Mouse (Mus musculus) heart, adult 2 months (tissue): ENCODE data around the gene Vars2. TPM values are rescaled to one million over a fixed set of nuclear protein-coding genes. Genes with fewer than 3 reads are reported as not detected.
A peak's percentile ranks its signal among the peaks of the same experiment; 100 is the strongest.

Source experiments
- DNase-seq, 2 experiments: peaks; one replicate each; pipeline ENCODE4 v3.0.0; 2021
- H3K27ac ChIP-seq: fragments of 200-600 bp; 2 replicates; pipeline ENCODE4 v1.8.1; 2022
- H3K27me3 ChIP-seq: fragments of 200-500 bp; 2 replicates; pipeline ENCODE4 v1.6.1; 2012; ENCODE audit warnings: mild to moderate bottlenecking, low read length, inconsistent platforms, mixed read lengths; ENCODE audit not compliant: control insufficient read depth, insufficient read depth
- H3K36me3 ChIP-seq: fragments of 200-500 bp; 2 replicates; pipeline ENCODE4 v1.6.1; 2012; ENCODE audit warnings: low read length, inconsistent platforms; ENCODE audit not compliant: control insufficient read depth, insufficient read depth
- H3K4me1 ChIP-seq: fragments of 200-500 bp; 2 replicates; pipeline ENCODE4 v1.6.1; 2011; ENCODE audit warnings: low read length; ENCODE audit not compliant: control insufficient read depth, insufficient read depth
- H3K4me3 ChIP-seq: fragments of 200-600 bp; 2 replicates; pipeline ENCODE4 v1.8.1; 2022
- H3K79me2 ChIP-seq: fragments of 200-500 bp; replicated peaks from 2 replicates; pipeline ENCODE4 v1.6.1; 2012; ENCODE audit warnings: mild to moderate bottlenecking, inconsistent platforms, low read length, moderate library complexity, mixed read lengths; ENCODE audit not compliant: control insufficient read depth, insufficient read depth
- H3K9ac ChIP-seq: fragments of 200-500 bp; 2 replicates; pipeline ENCODE4 v1.6.1; 2012; ENCODE audit warnings: low read depth, mild to moderate bottlenecking, control low read depth, inconsistent platforms, low read length, mixed read lengths
- CTCF ChIP-seq: fragments of 200-600 bp; IDR thresholded peaks from 2 replicates; pipeline ENCODE4 v1.8.1; 2022; ENCODE audit warnings: antibody characterized with exemption, mild to moderate bottlenecking, moderate library complexity
- EP300 ChIP-seq: fragments of 200-500 bp; IDR thresholded peaks from 2 replicates; pipeline ENCODE4 v1.6.1; 2011; ENCODE audit warnings: low read depth, low read length, control low read depth; ENCODE audit not compliant: insufficient read depth
- POLR2A ChIP-seq: fragments of 200-500 bp; IDR thresholded peaks from 2 replicates; pipeline ENCODE4 v1.6.1; 2011; ENCODE audit warnings: mild to moderate bottlenecking, low read depth, low read length, control low read depth; ENCODE audit not compliant: insufficient read depth
- WGBS: fragments of 180-500 bp; shearing (Covaris S2); methylation state at CpG from one replicate; pipeline ENCODE4 v1.1.7; 2018; 5-methylcytosine and 5-hydroxymethylcytosine counted together
- intact Hi-C: fragments of 180-260 bp; cut with DNase I; formaldehyde crosslinking; loops from one replicate; pipeline ENCODE4 v1.15.1; 2025
- polyA plus RNA-seq: library from polyadenylated mRNA; depleted of rRNA; stranded (reverse); fragments of >200 nt; gene quantifications from 2 replicates; pipeline ENCODE4 v1.2.3, GENCODE M21; 2012
- total RNA-seq, 2 experiments: library from RNA; stranded (reverse); gene quantifications; 2 replicates each; pipeline ENCODE4 v1.2.3; 2021

Vars2 gene
- total and polyA plus RNA-seq, 3 experiments, result 19.3 to 28.3 (median 26.6) TPM

- H3K27me3 ChIP-seq, result no peaks in the 10 kb centered on the region
- H3K27ac ChIP-seq, result peak within 1 kb of the TSS; percentile 75
- TF ChIP-seq EP300 (peak; percentile 57; the same call in 1 of the 2 replicates), CTCF (no peak; the same call in 1 of the 2 replicates), POLR2A (peak; percentile 76)
- H3K79me2 ChIP-seq, result no peaks in the 10 kb centered on the region
- peak; percentile 76 to 88 for DNase-seq
- H3K36me3 ChIP-seq, result no peaks in the 10 kb centered on the region
- peak within 1 kb of the TSS; percentile 98 for H3K9ac ChIP-seq
- intact Hi-C loops, result no loop called here
- peaks cover 1% of the 10 kb centered on the region; the same call in 1 of the 2 replicates for H3K4me1 ChIP-seq
- peak within 1 kb of the TSS; percentile 79 for H3K4me3 ChIP-seq
- 3% methylated on average over 23 of the region's 23 CpGs for WGBS
Measured at GRCm38 (mm10) chr17:35673416-35674035, 6.1 kb upstream of the Vars2 start, which contains the start of gene Gtf2h4. TSS of gene Gtf2h4 (minus strand) at chr17:35673739.

DNA sequence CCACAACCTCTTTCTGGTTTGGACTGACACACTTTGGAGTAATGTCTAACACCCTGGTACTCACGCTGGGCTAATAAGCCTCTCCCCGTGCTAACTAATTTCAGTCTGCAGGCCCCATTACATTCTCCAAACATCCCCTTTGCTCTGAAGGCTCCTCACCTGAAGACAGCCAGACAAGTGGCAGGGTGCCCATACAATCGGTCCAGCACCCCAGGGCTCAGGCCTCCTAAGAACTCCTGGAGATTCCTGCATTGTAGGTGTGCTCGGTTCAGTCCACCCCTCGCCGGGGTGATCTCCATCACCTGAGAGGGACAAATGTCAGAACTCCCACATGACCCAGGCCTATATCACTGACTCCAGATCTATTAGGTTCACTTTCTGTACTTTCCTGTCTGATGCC is 5.1 kb upstream of the Vars2 start:
- no peak overlapping the region for H3K9ac ChIP-seq
- H3K36me3 ChIP-seq, result no peaks in the 10 kb centered on the region
- peaks cover 1% of the 10 kb centered on the region; the same call in 1 of the 2 replicates for H3K4me1 ChIP-seq
- no peaks in the 10 kb centered on the region for H3K27me3 ChIP-seq
- 92% methylated on average over 6 of the region's 6 CpGs for WGBS
- H3K27ac ChIP-seq, result no peak overlapping the region
- no peak overlapping the region for H3K4me3 ChIP-seq
- intact Hi-C loops, result no loop called here
- DNase-seq, result no peak
- H3K79me2 ChIP-seq, result no peaks in the 10 kb centered on the region
- no peak for TF ChIP-seq POLR2A
- TF ChIP-seq EP300, result no peak
- TF ChIP-seq CTCF, result no peak

GRCm38 (mm10) chr17:35671846-35672245 is 4.5 kb upstream of the Vars2 start:
- TF ChIP-seq POLR2A (no peak), CTCF (no peak), EP300 (no peak)
- Histone ChIP-seq H3K79me2 (no peaks in the 10 kb centered on the region), H3K36me3 (no peaks in the 10 kb centered on the region), H3K27me3 (no peaks in the 10 kb centered on the region), H3K4me1 (peaks cover 1% of the 10 kb centered on the region; the same call in 1 of the 2 replicates), H3K9ac (no peak overlapping the region), H3K4me3 (no peak overlapping the region), H3K27ac (no peak overlapping the region)
- intact Hi-C loops, result no loop called here
- WGBS, result 90% methylated on average over 6 of the region's 6 CpGs
- DNase-seq, result no peak

- Histone ChIP-seq H3K27ac (no peak overlapping the region), H3K36me3 (no peaks in the 10 kb centered on the region), H3K79me2 (no peaks in the 10 kb centered on the region), H3K27me3 (no peaks in the 10 kb centered on the region), H3K9ac (no peak overlapping the region), H3K4me3 (no peak overlapping the region), H3K4me1 (peaks cover 3% of the 10 kb centered on the region; the same call in 1 of the 2 replicates)
- 93% methylated on average over 9 of the region's 9 CpGs for WGBS
- no peak for DNase-seq
- TF ChIP-seq POLR2A (no peak), EP300 (no peak), CTCF (no peak)
- intact Hi-C loops, result no loop called here
Measured at GRCm38 (mm10) chr17:35669731-35670130, 2.3 kb upstream of the Vars2 start.

DNA sequence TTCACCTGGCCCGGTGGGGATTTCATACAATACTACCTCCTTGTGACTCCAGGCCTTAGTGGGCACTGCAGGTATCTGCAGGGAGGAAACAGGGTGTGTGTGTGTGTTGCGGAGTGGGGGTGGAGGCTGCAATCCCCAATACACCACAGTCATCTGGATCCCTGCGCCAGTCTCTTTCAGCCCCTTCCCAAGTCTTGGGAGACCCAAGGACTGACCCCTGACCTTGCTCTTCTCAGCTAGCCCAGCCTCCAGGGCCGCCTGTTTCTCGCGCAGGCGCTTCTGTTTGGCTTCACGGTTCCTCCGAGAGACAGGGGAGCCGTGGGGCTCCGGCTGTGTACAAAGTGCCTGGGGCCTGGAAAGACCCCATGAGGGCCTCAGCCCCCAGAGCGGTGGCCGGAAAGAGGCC is 538 bp downstream of the Vars2 start:
- DNase-seq, result peak in 1 of 2 experiments; percentile 17
- Histone ChIP-seq H3K27me3 (no peaks in the 10 kb centered on the region), H3K4me3 (peak overlapping the region; percentile 88), H3K36me3 (no peaks in the 10 kb centered on the region), H3K79me2 (no peaks in the 10 kb centered on the region), H3K4me1 (peaks cover 2% of the 10 kb centered on the region; the same call in 1 of the 2 replicates), H3K27ac (peak overlapping the region; percentile 87), H3K9ac (peak overlapping the region; percentile 73)
- intact Hi-C loops, result no loop called here
- TF ChIP-seq CTCF (no peak), POLR2A (no peak), EP300 (no peak)
- WGBS, result 4% methylated on average over 13 of the region's 13 CpGs

DNA sequence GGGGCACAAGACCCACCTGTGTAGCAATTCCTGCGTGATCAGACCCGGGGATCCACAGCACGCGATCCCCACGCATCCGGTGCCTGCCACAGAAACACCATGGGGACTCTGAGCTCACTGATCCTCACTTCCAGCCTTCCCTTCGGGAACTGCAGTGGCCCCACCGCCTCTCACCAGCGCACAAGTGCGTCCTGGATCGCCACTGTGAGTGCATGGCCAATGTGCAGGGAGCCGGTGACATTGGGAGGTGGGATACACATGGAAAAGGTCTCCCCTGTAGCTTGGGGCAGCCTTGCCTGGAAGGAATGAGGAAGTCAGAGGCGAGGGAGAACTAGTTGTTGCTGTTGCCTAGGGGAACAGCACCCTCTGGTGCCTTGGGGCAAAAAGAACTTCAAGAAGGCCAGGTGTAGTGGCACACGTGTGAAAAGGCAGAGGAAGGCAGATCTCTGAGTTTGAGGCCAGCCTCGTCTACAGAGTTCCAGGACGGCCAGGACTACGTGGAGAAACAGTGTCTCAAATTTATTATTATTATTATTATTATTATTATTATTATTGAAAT is 1.4 kb downstream of the Vars2 start:
- Histone ChIP-seq H3K4me1 (peaks cover 2% of the 10 kb centered on the region; the same call in 1 of the 2 replicates), H3K36me3 (no peaks in the 10 kb centered on the region), H3K79me2 (no peaks in the 10 kb centered on the region), H3K9ac (no peak overlapping the region), H3K4me3 (no peak overlapping the region), H3K27ac (no peak overlapping the region), H3K27me3 (no peaks in the 10 kb centered on the region)
- no peak for DNase-seq
- intact Hi-C loops, result no loop called here
- WGBS, result 84% methylated on average over 17 of the region's 17 CpGs
- peak; percentile 32 for TF ChIP-seq CTCF
- no peak for TF ChIP-seq POLR2A
- TF ChIP-seq EP300, result no peak
